Comparison of ENCODE assay signal across 25 mouse cellular contexts in genomic region chr5:93046306-93046845, GRCm38 (mm10). TPM values are rescaled to one million over a fixed set of nuclear protein-coding genes. Genes with fewer than 3 reads are reported as not detected.
DNase-seq lines count a peak whose midpoint lies in the region; ATAC-seq lines count a peak whose summit lies in the region.
"Had no signal": no experiment of that assay in that cellular context is flagged by ENCODE, and none has a peak within 500 bp of the region (broad histone marks: within the 10 kb centered on the region; RNA-seq: fewer than 3 reads in every experiment).

No protein-coding gene starts in this region.

- H3K27ac ChIP-seq in intestine, embryonic 15.5 days = no peak overlapping the region
- H3K27ac ChIP-seq in intestine, embryonic 16.5 days (ENCODE audit: low read length) = no peak overlapping the region
- H3K27ac ChIP-seq: embryonic facial prominence, embryonic 12.5 days; gastrocnemius, adult 2 months; hindbrain, embryonic 13.5 days; liver, embryonic 15.5 days; midbrain, embryonic 12.5 days had no signal

- H3K4me1 ChIP-seq in intestine, embryonic 15.5 days (replicated peaks) = peaks cover 20% of the 10 kb centered on the region
- H3K4me1 ChIP-seq in intestine, embryonic 16.5 days (ENCODE audit: control insufficient read depth, insufficient read depth, low read length) = peaks cover 15% of the 10 kb centered on the region
- H3K4me1 ChIP-seq: liver, embryonic 15.5 days had no signal

- no peak for ATAC-seq in cerebellum, adult (ENCODE audit: insufficient number of reproducible peaks, low FRiP score, low TSS enrichment)
- no peak for ATAC-seq in intestine, embryonic 15.5 days
- ATAC-seq in intestine, embryonic 16.5 days = no peak
- ATAC-seq: forebrain, embryonic 14.5 days; lung, postnatal 0 days had no signal

- H3K9ac ChIP-seq in intestine, embryonic 15.5 days = no peak overlapping the region
- no peak overlapping the region for H3K9ac ChIP-seq in intestine, embryonic 16.5 days (ENCODE audit: low read depth, low read length)
- H3K9ac ChIP-seq: embryonic facial prominence, embryonic 12.5 days; hindbrain, embryonic 13.5 days; liver, embryonic 15.5 days; midbrain, embryonic 12.5 days had no signal

- peak; percentile 37 to 54 for DNase-seq in cerebellum, adult 18-20 months
- DNase-seq in brain, adult 2 months (ENCODE audit: low read depth, low spot score) = peak; percentile 68
- DNase-seq in cerebellum, postnatal 25 days = peak; percentile 50 to 54
- no peak for DNase-seq in thymus, postnatal 25 days
- DNase-seq: adrenal gland, adult 8-10 months; embryo, embryonic 11 days; gastrocnemius, adult 2 months; heart, postnatal 4 days; kidney, adult 18-20 months; kidney, postnatal 36 days; lung, postnatal 4 days; thymus, adult 2 months; thymus, postnatal 4 days had no signal

- no peaks in the 10 kb centered on the region for H3K9me3 ChIP-seq in intestine, embryonic 15.5 days
- no peaks in the 10 kb centered on the region for H3K9me3 ChIP-seq in intestine, embryonic 16.5 days (ENCODE audit: control insufficient read depth, low read length)
- H3K9me3 ChIP-seq: embryonic facial prominence, embryonic 12.5 days; hindbrain, embryonic 13.5 days; liver, embryonic 15.5 days; midbrain, embryonic 12.5 days had no signal

- H3K4me3 ChIP-seq in intestine, embryonic 15.5 days (replicated peaks) = no peak overlapping the region
- H3K4me3 ChIP-seq in intestine, embryonic 16.5 days (ENCODE audit: low read length) = no peak overlapping the region
- H3K4me3 ChIP-seq: gastrocnemius, adult 2 months; megakaryocyte, embryonic 14.5 days; midbrain, embryonic 12.5 days had no signal

- peak overlapping the region; percentile 94; the same call in 1 of the 2 replicates for H3K4me2 ChIP-seq in intestine, embryonic 15.5 days (replicated peaks)
- no peak overlapping the region for H3K4me2 ChIP-seq in intestine, embryonic 16.5 days (ENCODE audit: low read depth, low read length)

- peaks cover 31% of the 10 kb centered on the region for H3K27me3 ChIP-seq in intestine, embryonic 15.5 days (replicated peaks)
- peaks cover 14% of the 10 kb centered on the region for H3K27me3 ChIP-seq in intestine, embryonic 16.5 days (replicated peaks; ENCODE audit: control insufficient read depth, insufficient read depth, low read length)

- 46% methylated on average over 5 of the region's 5 CpGs for WGBS in intestine, embryonic 15.5 days
- WGBS in intestine, embryonic 16.5 days = 44% methylated on average over 5 of the region's 5 CpGs

- no peaks in the 10 kb centered on the region for H3K36me3 ChIP-seq in intestine, embryonic 15.5 days
- H3K36me3 ChIP-seq in intestine, embryonic 16.5 days (ENCODE audit: control insufficient read depth, insufficient read depth, low read length) = 0 out of 2 replicates have a peak, but pooled peaks cover 2% of the 10 kb centered on the region
- H3K36me3 ChIP-seq: embryonic facial prominence, embryonic 12.5 days; G1E; hindbrain, embryonic 13.5 days; liver, embryonic 15.5 days; midbrain, embryonic 12.5 days had no signal

RNA-seq across cellular contexts. Expression of gene Sowahb, which starts 1.6 kb away (rescaled TPM):
- 5.8 and 6.1 TPM in 2 replicates for polyA plus RNA-seq in intestine, embryonic 15.5 days (2015; fragmentation: Nextera tagmentation; extraction: Ambion mirVana)
- 5.2 and 7.6 TPM in 2 replicates for polyA plus RNA-seq in intestine, embryonic 16.5 days (2015; fragmentation: Nextera tagmentation; extraction: Ambion mirVana)
- polyA plus RNA-seq: G1E; hindbrain, embryonic 13.5 days; neural tube, embryonic 14.5 days had no signal

RNA-seq across cellular contexts. Expression of gene Sept11, which starts 46.9 kb away (rescaled TPM):
- polyA plus RNA-seq in intestine, embryonic 15.5 days (2015; fragmentation: Nextera tagmentation; extraction: Ambion mirVana) = 138 and 157 TPM in 2 replicates
- polyA plus RNA-seq in intestine, embryonic 16.5 days (2015; fragmentation: Nextera tagmentation; extraction: Ambion mirVana) = 115 and 116 TPM in 2 replicates
